Mouse (Mus musculus) lung, embryonic 16.5 days (tissue): ENCODE results near the gene Ccnl1. TPM values are rescaled to one million over a fixed set of nuclear protein-coding genes. Genes with fewer than 3 reads are reported as not detected.

Experiments
- ATAC-seq: fragments of 200-750 bp; cut with Nextera tagmentation; 2 replicates; pipeline ENCODE4 v1.8.0; 2017; ENCODE audit warnings: low read depth, mild to moderate bottlenecking, moderate library complexity
- H3K27ac ChIP-seq: fragments of 300-500 bp; sonication (generic); 2 replicates; pipeline ENCODE4 v1.5.1; 2014; ENCODE audit warnings: mild to moderate bottlenecking, control low read depth, low read length
- H3K27me3 ChIP-seq: fragments of 300-500 bp; sonication (generic); 2 replicates; pipeline ENCODE4 v1.6.1; 2014; ENCODE audit warnings: low read depth, low read length, mixed read lengths; ENCODE audit not compliant: control insufficient read depth, insufficient read depth
- H3K36me3 ChIP-seq: fragments of 300-500 bp; sonication (generic); 2 replicates; pipeline ENCODE4 v1.6.1; 2014; ENCODE audit warnings: low read length; ENCODE audit not compliant: control insufficient read depth, insufficient read depth
- H3K4me1 ChIP-seq: fragments of 300-500 bp; sonication (generic); replicated peaks from 2 replicates; pipeline ENCODE4 v1.6.1; 2014; ENCODE audit warnings: low read length, mixed read lengths; ENCODE audit not compliant: control insufficient read depth, insufficient read depth
- H3K4me2 ChIP-seq: fragments of 300-500 bp; sonication (generic); 2 replicates; pipeline ENCODE4 v1.6.1; 2014; ENCODE audit warnings: low read depth, low read length, control low read depth
- H3K4me3 ChIP-seq: fragments of 300-500 bp; sonication (generic); 2 replicates; pipeline ENCODE4 v1.5.1; 2014; ENCODE audit warnings: mild to moderate bottlenecking, low read length, control low read depth
- H3K9ac ChIP-seq: fragments of 300-500 bp; sonication (generic); 2 replicates; pipeline ENCODE4 v1.6.1; 2014; ENCODE audit warnings: low read length, control low read depth
- H3K9me3 ChIP-seq: fragments of 300-500 bp; sonication (generic); 2 replicates; pipeline ENCODE4 v1.6.1; 2016; ENCODE audit warnings: low read length; ENCODE audit not compliant: control insufficient read depth
- WGBS: fragments of 180-500 bp; shearing (Covaris S2); extraction: QIAGEN DNeasy Blood & Tissue Kit; methylation state at CpG from one replicate; pipeline ENCODE4 v1.1.7; 2014; 5-methylcytosine and 5-hydroxymethylcytosine counted together
- polyA plus RNA-seq: library from polyadenylated mRNA; unstranded; fragments of >200 nt; fragmentation: Nextera tagmentation; extraction: Ambion mirVana; gene quantifications from 2 replicates; pipeline ENCODE4 v1.2.1, GENCODE M21; 2015

Ccnl1 gene
- polyA plus RNA-seq, 1 experiment from 2014 or later = 114 TPM

DNA sequence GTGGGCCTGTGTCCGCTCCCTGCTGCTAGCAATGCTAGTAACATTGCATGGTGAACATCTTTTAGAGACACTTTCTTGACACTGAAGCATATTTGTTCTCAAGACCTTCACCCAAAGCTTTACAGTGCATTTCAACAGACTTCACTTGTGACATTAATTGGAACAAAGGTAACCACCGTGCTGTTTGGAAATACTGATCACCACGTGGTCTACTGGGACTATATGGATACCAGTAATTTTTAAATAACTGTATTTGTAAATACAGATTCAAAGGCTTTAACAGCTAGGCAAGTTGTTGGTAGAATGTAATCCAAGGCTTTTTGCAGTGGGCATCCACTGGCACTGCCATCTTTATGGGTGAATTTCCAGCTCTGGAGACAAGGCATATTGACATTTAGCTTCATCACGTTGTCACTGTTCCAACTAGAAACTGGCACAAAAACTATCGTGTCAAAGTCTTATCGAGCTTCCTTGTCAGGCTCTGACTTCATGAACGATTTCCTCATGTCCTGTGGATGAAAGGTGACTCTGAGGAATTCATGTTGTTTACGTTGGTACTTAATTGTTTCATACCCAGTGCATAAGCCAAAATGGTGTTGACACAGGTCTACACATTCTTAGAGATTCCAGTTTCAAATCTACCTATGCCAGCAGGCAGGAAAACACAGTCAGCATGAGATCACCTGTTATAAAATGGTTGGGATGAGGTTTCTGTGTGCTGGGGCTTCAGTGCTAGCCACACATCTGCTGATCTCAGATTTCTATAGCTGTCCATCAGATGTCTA is 30.9 kb upstream of the Ccnl1 start:
- Histone ChIP-seq H3K27me3 (no peaks in the 10 kb centered on the region), H3K4me1 (no peaks in the 10 kb centered on the region), H3K36me3 (no peaks in the 10 kb centered on the region), H3K27ac (no peak overlapping the region), H3K4me2 (no peak overlapping the region), H3K9ac (no peak overlapping the region), H3K9me3 (no peaks in the 10 kb centered on the region), H3K4me3 (no peak overlapping the region)
- ATAC-seq = 0 out of 2 replicates have a peak, but pooled peaks have one; percentile 12
- WGBS = 51% methylated on average over 8 of the region's 8 CpGs

DNA sequence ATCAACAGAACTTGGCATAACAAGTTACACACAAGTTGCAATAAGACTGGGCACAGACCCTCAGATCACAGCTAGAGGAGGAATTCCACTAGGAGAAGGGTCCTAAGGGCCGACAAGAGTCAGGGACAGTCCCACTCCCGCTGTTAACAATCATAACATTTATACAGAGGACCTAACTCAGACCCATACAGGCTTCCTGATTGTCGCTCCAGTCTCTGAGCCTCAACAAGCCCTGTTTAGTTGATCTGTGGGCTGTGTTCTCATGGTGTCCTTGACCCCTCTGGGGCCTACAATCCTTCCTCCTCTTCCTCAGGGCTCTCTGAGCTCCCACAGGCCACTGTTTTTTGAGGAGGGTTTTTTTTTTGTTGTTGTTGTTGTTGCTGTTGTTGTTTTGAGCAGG is 18.2 kb upstream of the Ccnl1 start:
- peaks cover 17% of the 10 kb centered on the region for H3K4me1 ChIP-seq
- H3K9ac ChIP-seq = no peak overlapping the region
- 68% methylated on average over 3 of the region's 3 CpGs for WGBS

DNA sequence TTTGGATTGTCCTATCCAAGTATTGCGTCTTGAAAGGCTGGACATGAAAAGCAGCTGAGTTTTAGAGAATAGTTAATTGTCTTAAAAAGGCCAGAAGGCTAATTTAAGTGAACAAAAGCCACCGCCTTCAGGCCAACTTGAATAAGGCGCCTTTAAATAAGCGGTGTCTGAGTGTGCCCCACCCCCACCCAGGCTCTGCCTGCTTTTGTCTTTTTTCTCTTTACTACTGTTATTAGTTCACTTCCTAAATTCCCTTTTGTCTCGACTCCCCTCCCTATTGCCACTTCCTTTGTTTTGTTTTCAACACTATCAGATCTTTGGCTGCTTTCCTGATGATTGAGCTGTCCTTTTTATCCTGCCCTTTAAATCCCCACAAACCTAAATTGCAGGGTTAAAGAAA is 17.3 kb upstream of the Ccnl1 start:
- Histone ChIP-seq H3K4me2 (peak overlapping the region; percentile 64), H3K4me1 (peaks cover 17% of the 10 kb centered on the region), H3K9me3 (no peaks in the 10 kb centered on the region), H3K27ac (peak overlapping the region; percentile 100), H3K4me3 (peak overlapping the region; percentile 68), H3K9ac (peak overlapping the region; percentile 62), H3K36me3 (no peaks in the 10 kb centered on the region), H3K27me3 (no peaks in the 10 kb centered on the region)
- ATAC-seq = peak; percentile 50
- 5% methylated on average over 5 of the region's 5 CpGs for WGBS

More for the DNA sequence above, 18.2 kb upstream of the Ccnl1 start:
- Histone ChIP-seq H3K9me3 (no peaks in the 10 kb centered on the region), H3K4me3 (no peak overlapping the region), H3K27me3 (no peaks in the 10 kb centered on the region), H3K27ac (peak overlapping the region; percentile 100), H3K4me2 (no peak overlapping the region), H3K36me3 (no peaks in the 10 kb centered on the region)
- ATAC-seq = no peak

DNA sequence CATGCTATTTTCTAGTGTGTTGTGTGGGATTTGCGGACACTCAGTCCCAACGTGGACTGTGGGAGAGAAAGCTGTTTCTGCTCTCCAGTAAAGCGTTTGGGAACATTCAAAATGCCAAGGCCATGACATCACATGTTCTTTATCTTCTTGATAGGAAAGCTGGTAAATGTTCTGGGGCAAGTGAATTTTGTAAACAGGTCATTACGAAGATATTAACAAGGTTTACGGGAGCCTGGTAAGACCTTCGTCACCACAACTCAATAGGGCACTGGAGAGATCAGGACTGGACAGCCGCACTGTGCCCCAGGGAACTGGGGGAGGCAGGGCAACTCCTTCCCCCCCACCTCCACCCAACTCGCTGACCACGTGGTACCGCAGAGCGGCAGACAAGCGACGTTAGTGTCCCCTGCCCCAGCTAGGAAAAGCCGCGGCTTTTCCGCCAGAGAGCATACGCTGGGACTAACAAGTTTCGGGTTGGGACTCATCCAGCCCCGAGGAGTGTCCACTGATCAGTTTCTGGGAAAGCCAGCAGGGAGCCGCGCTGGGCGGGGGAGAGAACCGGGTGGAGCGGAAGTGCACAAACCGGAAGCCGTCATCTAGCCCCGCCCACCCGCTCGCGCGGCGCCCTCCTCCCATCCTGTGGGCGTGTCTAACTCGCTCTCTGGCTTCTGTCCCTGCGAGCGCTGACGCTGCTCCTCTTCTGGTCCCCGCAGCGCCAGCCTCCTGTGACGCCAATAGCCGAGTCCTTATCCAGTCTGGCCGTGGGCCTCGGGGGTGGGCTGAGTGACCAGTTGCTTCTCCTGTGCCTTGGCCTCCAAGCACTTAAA is 16.4 kb upstream of the Ccnl1 start:
- Histone ChIP-seq H3K9me3 (no peaks in the 10 kb centered on the region), H3K9ac (peak overlapping the region; percentile 85), H3K27me3 (no peaks in the 10 kb centered on the region), H3K36me3 (no peaks in the 10 kb centered on the region), H3K27ac (peak overlapping the region; percentile 100), H3K4me3 (peak overlapping the region; percentile 68), H3K4me1 (peaks cover 17% of the 10 kb centered on the region), H3K4me2 (peak overlapping the region; percentile 64)
- ATAC-seq = peak; percentile 98
- 0% methylated on average over 41 of the region's 43 CpGs for WGBS

DNA sequence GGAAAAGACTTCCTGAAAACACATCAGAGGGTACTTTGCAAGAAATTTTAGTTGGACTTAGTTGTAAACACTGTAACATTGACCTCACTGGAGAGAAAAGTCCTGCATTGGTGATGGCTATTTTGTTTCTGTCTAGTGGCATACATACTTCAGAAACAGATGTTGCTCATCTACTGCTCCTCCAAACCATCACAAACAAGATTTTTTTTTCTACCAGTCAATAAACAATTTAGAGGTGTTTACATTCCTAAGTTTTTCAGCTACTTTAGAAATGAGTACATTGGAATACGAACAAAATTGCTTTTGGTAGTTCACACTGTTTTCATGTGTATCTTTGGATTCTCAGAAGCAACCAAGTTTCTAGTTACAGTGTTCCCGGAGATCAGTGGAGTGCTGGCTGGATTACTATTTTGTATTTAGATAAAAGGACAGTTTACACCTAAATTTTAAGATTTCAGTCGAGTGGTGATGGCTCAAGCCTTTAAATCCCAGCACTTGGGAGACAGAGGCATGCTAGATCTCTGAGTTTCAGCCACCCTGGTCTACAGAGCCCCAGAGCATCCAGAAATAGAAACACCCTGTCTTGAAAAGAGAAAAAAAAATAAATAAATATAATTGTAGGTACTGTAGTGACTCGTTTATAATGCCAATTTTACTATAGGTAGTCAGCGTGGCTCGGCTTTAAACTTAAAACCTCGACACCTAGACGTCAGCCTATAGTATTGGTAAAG is 15.6 kb upstream of the Ccnl1 start:
- H3K4me3 ChIP-seq = peak overlapping the region; percentile 68
- H3K4me1 ChIP-seq = peaks cover 17% of the 10 kb centered on the region
- H3K9ac ChIP-seq = peak overlapping the region; percentile 85
- H3K9me3 ChIP-seq = no peaks in the 10 kb centered on the region
- H3K27me3 ChIP-seq = no peaks in the 10 kb centered on the region
- 19% methylated on average over 8 of the region's 8 CpGs for WGBS
- H3K4me2 ChIP-seq = peak overlapping the region; percentile 64
- H3K36me3 ChIP-seq = no peaks in the 10 kb centered on the region
- peak; percentile 20; the same call in 1 of the 2 replicates for ATAC-seq
- H3K27ac ChIP-seq = peak overlapping the region; percentile 100

DNA sequence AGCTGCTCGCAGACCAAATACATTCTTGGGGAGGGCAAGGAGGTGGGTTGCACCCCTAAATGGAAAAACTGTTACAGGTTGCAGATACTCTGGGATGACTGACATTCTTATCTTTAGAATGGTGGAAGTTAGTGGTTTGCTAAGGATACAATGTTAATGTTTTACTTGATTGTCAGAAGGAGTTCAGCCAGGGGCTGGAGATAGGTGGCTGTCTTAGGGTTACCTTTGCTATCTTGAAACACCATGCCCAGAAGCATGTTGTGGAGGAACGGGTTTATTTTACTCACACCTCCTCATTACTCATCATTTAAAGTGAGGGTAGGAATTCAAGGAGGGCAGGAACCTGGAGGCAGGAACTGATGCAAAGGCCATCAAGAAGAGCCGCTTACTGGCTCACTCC is 11.1 kb upstream of the Ccnl1 start:
- no peaks in the 10 kb centered on the region for H3K27me3 ChIP-seq
- no peak overlapping the region for H3K4me2 ChIP-seq
- H3K27ac ChIP-seq = no peak overlapping the region
- H3K36me3 ChIP-seq = no peaks in the 10 kb centered on the region
- no peak overlapping the region for H3K4me3 ChIP-seq
- H3K9me3 ChIP-seq = no peaks in the 10 kb centered on the region
- WGBS = 84% methylated on average over 3 of the region's 3 CpGs
- H3K4me1 ChIP-seq = peaks cover 2% of the 10 kb centered on the region; the same call in 1 of the 2 replicates
- ATAC-seq = no peak
- no peak overlapping the region for H3K9ac ChIP-seq

DNA sequence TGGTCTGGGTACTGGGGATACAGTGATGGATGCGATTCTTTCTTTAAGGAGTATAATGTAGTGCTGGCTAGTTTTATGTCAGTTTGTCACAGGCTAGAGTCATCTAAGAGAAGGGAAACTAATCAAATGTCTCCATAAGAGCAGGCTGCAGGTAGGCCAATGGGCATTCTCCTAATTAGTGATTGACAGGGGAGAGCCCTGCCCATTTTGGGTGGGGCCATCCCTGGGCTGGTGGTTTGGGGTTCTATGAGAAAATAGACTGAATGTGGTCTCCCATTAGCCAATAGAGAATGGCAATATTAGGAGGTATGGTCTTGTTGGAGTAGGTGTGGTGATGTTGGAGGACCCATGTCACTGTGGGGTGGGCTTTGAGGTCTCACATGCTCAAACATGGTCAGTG is 8.3 kb upstream of the Ccnl1 start:
- 97% methylated on average over 1 of the region's 1 CpGs for WGBS
- no peak for ATAC-seq

DNA sequence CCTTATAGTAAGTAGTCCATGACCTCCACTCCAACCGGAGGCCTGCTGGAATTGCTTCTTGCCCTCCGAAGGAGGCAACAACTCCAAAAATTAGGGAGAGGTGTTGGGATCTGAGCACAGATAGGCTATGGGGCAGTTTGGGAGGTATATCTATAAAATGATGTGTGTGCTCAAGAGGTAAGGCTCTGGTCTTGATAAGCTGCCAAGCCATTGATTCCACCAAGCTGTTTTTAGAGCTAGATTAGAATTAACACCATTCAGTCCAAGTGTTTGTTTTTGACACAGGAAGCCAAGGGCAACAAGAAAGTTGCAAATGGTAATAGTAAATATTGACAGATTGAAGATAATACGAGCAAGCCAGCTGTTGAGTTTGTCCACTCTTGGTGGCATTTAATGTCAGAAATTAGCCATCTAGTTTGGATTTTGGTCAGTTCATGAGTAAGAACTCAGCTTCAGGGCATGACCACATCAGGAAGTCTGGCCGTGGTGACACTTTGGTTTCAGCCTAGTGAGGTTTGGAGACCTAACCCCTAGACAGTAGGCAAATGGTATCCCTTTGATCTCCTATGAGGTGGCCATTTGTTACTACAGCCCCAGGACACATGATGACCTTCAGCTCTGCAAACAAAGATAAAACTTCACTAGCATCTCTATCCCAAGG is 4.4 kb upstream of the Ccnl1 start:
- no peaks in the 10 kb centered on the region for H3K36me3 ChIP-seq
- no peak for ATAC-seq
- 0 out of 2 replicates have a peak, but pooled peaks cover 3% of the 10 kb centered on the region for H3K4me1 ChIP-seq

More for the DNA sequence above, 8.3 kb upstream of the Ccnl1 start:
- no peaks in the 10 kb centered on the region for H3K4me1 ChIP-seq
- no peak overlapping the region for H3K27ac ChIP-seq
- H3K36me3 ChIP-seq = no peaks in the 10 kb centered on the region
- H3K4me2 ChIP-seq = no peak overlapping the region
- no peak overlapping the region for H3K4me3 ChIP-seq
- no peaks in the 10 kb centered on the region for H3K9me3 ChIP-seq
- H3K27me3 ChIP-seq = no peaks in the 10 kb centered on the region
- no peak overlapping the region for H3K9ac ChIP-seq

More for the DNA sequence above, 4.4 kb upstream of the Ccnl1 start:
- Histone ChIP-seq H3K27me3 (no peaks in the 10 kb centered on the region), H3K4me3 (no peak overlapping the region), H3K9me3 (no peaks in the 10 kb centered on the region), H3K9ac (no peak overlapping the region), H3K4me2 (no peak overlapping the region), H3K27ac (no peak overlapping the region)
- WGBS = 55% methylated on average over 4 of the region's 4 CpGs
